Mouse (Mus musculus): ENCODE data around the gene Ucma. TPM values are rescaled to one million over a fixed set of nuclear protein-coding genes. Genes with fewer than 3 reads are reported as not detected.

Gene Ucma
- polyA plus RNA-seq, 1 experiment = not detected

DNA sequence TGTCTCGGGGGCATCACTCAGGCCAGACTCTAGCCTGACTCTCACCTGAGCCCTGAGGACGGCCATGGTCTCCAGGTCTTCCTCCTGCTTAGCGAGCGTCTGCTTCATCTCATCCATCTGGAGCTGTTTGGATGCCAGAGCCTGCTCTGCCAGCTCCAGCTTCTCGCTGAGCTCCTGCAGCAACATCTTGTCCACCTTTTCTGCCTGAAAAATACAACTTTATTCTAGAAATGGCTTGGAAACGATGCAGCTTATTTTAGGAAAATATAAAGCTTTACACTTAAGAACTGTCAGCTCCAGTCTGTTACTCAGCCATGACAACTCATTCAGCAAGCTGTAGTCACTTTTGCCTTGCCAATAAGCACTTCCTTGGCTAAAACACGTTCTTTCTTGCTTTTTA, 55.3 kb downstream of the Ucma start:
- 85% methylated on average over 7 of the region's 7 CpGs for WGBS

DNA sequence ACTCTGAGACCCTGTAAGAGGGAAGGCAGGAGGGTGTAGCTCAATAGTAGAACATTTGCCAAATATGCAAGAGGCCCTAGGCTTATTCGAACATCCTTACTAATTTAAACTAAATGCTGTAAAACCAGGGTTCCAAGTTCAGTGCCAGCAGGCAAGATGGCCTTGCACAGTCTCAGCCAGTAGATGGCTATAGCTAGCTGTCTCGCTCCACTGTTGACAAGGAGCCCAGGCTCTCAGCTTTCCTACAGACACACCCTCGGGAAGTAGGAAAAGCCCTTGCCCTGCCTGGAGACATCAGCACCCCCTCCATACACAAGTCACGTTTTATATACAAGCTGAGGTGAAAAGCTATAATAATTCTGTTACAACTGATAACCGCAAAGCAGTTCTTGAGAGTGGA, 56.7 kb downstream of the Ucma start:
- H3K4me1 ChIP-seq (ENCODE audit: control insufficient read depth, insufficient read depth, low read length) = peaks cover under 1% of the 10 kb centered on the region
- H3K4me3 ChIP-seq (ENCODE audit: insufficient read depth, low read depth, low read length) = no peak overlapping the region
- TF ChIP-seq POLR2A (IDR thresholded peaks at IDR 0.05; ENCODE audit: insufficient read depth, low read depth, low read length) (no peak), CTCF (IDR thresholded peaks at IDR 0.05; ENCODE audit: insufficient read depth, low read depth, low read length) (no peak)
- H3K27ac ChIP-seq (ENCODE audit: insufficient read depth, low read depth, low read length) = no peak overlapping the region
- 76% methylated on average over 5 of the region's 5 CpGs for WGBS

More for the DNA sequence above, 55.3 kb downstream of the Ucma start:
- TF ChIP-seq POLR2A (IDR thresholded peaks at IDR 0.05; ENCODE audit: insufficient read depth, low read depth, low read length) (no peak), CTCF (IDR thresholded peaks at IDR 0.05; ENCODE audit: insufficient read depth, low read depth, low read length) (no peak)
- no peak overlapping the region for H3K4me3 ChIP-seq (ENCODE audit: insufficient read depth, low read depth, low read length)
- H3K4me1 ChIP-seq (ENCODE audit: control insufficient read depth, insufficient read depth, low read length) = peaks cover 3% of the 10 kb centered on the region
- H3K27ac ChIP-seq (ENCODE audit: insufficient read depth, low read depth, low read length) = no peak overlapping the region

DNA sequence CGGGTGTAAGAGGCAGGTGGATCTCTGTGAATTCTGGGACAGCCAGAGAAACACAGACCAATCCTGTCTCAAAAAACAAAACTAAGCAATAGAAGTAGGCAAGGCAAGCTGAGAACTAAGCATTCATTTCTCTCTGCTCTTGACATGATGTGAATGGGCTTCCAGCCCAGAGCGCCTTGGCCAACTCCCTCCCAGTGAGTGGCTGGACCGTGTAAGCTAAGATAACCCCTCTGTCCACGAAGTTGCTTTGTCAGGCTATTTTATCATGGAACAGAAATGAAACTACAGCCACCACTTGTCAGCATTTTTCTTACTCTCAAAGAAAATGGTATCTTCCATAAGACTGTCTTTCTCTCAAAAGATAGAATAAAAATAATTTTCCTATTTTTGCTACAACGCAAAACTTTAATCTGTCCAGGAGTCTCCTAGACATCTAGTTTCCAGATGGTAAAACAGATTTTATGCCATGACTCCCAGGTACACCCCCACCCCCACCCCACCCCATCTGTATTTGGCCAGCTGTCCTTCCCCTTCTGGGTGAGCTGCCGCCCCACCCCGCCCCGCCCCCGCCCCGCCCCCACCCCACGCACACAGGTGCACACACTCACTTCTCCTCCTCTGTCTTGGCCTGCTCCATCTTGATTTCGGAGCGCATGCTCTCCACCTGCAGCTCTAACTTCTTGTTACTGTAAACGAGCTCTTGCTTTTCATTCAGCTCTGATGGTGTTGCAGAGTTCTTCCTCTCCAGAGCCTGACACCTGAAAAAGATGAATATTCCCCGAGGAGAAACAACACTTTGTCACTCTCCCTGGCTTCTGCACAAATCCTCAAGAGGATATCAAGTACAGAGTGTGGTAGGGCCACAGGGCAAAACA, 57.9 kb downstream of the Ucma start:
- WGBS = 64% methylated on average over 15 of the region's 15 CpGs
- H3K4me1 ChIP-seq (ENCODE audit: control insufficient read depth, insufficient read depth, low read length) = peaks cover 3% of the 10 kb centered on the region; the same call in 1 of the 2 replicates
- no peak for TF ChIP-seq CTCF (IDR thresholded peaks at IDR 0.05; ENCODE audit: insufficient read depth, low read depth, low read length)
- no peak for TF ChIP-seq POLR2A (IDR thresholded peaks at IDR 0.05; ENCODE audit: insufficient read depth, low read depth, low read length)
- no peak overlapping the region for H3K27ac ChIP-seq (ENCODE audit: insufficient read depth, low read depth, low read length)
- H3K4me3 ChIP-seq (ENCODE audit: insufficient read depth, low read depth, low read length) = no peak overlapping the region

- TF ChIP-seq POLR2A (IDR thresholded peaks at IDR 0.05; ENCODE audit: insufficient read depth, low read depth, low read length) = no peak
- no peak for TF ChIP-seq CTCF (IDR thresholded peaks at IDR 0.05; ENCODE audit: insufficient read depth, low read depth, low read length)
- 89% methylated on average over 8 of the region's 8 CpGs for WGBS
- Histone ChIP-seq H3K4me3 (ENCODE audit: insufficient read depth, low read depth, low read length) (no peak overlapping the region), H3K27ac (ENCODE audit: insufficient read depth, low read depth, low read length) (no peak overlapping the region), H3K4me1 (ENCODE audit: control insufficient read depth, insufficient read depth, low read length) (peaks cover 3% of the 10 kb centered on the region; the same call in 1 of the 2 replicates)
Measured at GRCm38 (mm10) chr2:5034801-5035200, 58.9 kb downstream of the Ucma start.

GRCm38 (mm10) chr2:5035241-5035640, 59.3 kb downstream of the Ucma start:
- TF ChIP-seq CTCF (IDR thresholded peaks at IDR 0.05; ENCODE audit: insufficient read depth, low read depth, low read length) (no peak), POLR2A (IDR thresholded peaks at IDR 0.05; ENCODE audit: insufficient read depth, low read depth, low read length) (no peak)
- WGBS = 86% methylated on average over 9 of the region's 9 CpGs
- Histone ChIP-seq H3K27ac (ENCODE audit: insufficient read depth, low read depth, low read length) (no peak overlapping the region), H3K4me1 (ENCODE audit: control insufficient read depth, insufficient read depth, low read length) (peaks cover 3% of the 10 kb centered on the region; the same call in 1 of the 2 replicates), H3K4me3 (ENCODE audit: insufficient read depth, low read depth, low read length) (no peak overlapping the region)

Other genes with a start within 250 kb of the Ucma start
- gene Sephs1, start 94.6 kb upstream of the Ucma start, polyA plus RNA-seq (2012; ENCODE audit: insufficient read depth, insufficient read length, low replicate concordance, missing spikeins) = not detected in 2 replicates
- gene Phyh, start 57.1 kb upstream of the Ucma start, polyA plus RNA-seq (2012; ENCODE audit: insufficient read depth, insufficient read length, low replicate concordance, missing spikeins) = not detected in 2 replicates
- gene Mcm10, start 36.7 kb downstream of the Ucma start, polyA plus RNA-seq (2012; ENCODE audit: insufficient read depth, insufficient read length, low replicate concordance, missing spikeins) = not detected in 2 replicates
- gene Optn, start 87.9 kb downstream of the Ucma start, polyA plus RNA-seq (2012; ENCODE audit: insufficient read depth, insufficient read length, low replicate concordance, missing spikeins) = not detected in 2 replicates
- gene Ccdc3, start 161.7 kb downstream of the Ucma start, polyA plus RNA-seq (2012; ENCODE audit: insufficient read depth, insufficient read length, low replicate concordance, missing spikeins) = not detected in 2 replicates